Mouse (Mus musculus) hindbrain, embryonic 16.5 days (tissue): ENCODE results near the gene Tesc. TPM values are rescaled to one million over a fixed set of nuclear protein-coding genes. Genes with fewer than 3 reads are reported as not detected.
A peak's percentile ranks its signal among the peaks of the same experiment; 100 is the strongest.

Experiments used
- ATAC-seq: fragments of 200-750 bp; cut with Nextera tagmentation; 2 replicates; pipeline ENCODE4 v1.8.0; 2017; ENCODE audit warnings: moderate TSS enrichment, moderate library complexity
- H3K27ac ChIP-seq: fragments of 300-500 bp; sonication (generic); 2 replicates; pipeline ENCODE4 v1.5.1; 2014; ENCODE audit warnings: low read depth, mild to moderate bottlenecking, control low read depth, low read length, moderate library complexity
- H3K27me3 ChIP-seq: fragments of 300-500 bp; sonication (generic); replicated peaks from 2 replicates; pipeline ENCODE4 v1.6.1; 2014; ENCODE audit warnings: low read length; ENCODE audit not compliant: control insufficient read depth, insufficient read depth
- H3K36me3 ChIP-seq: fragments of 300-500 bp; sonication (generic); 2 replicates; pipeline ENCODE4 v1.6.1; 2014; ENCODE audit warnings: mild to moderate bottlenecking, low read length, moderate library complexity, mixed read lengths; ENCODE audit not compliant: control insufficient read depth, insufficient read depth
- H3K4me1 ChIP-seq: fragments of 300-500 bp; sonication (generic); 2 replicates; pipeline ENCODE4 v1.6.1; 2014; ENCODE audit warnings: low read depth, low read length; ENCODE audit not compliant: control insufficient read depth, insufficient read depth
- H3K4me2 ChIP-seq: fragments of 300-500 bp; sonication (generic); 2 replicates; pipeline ENCODE4 v1.6.1; 2014; ENCODE audit warnings: mild to moderate bottlenecking, low read length, control low read depth, moderate library complexity
- H3K4me3 ChIP-seq: fragments of 300-500 bp; sonication (generic); 2 replicates; pipeline ENCODE4 v1.5.1; 2014; ENCODE audit warnings: mild to moderate bottlenecking, low read length, control low read depth, moderate library complexity
- H3K9ac ChIP-seq: fragments of 300-500 bp; sonication (generic); 2 replicates; pipeline ENCODE4 v1.6.1; 2014; ENCODE audit warnings: low read depth, mild to moderate bottlenecking, control low read depth, low read length, moderate library complexity
- H3K9me3 ChIP-seq: fragments of 300-500 bp; sonication (generic); 2 replicates; pipeline ENCODE4 v1.6.1; 2014; ENCODE audit warnings: mild to moderate bottlenecking, low read length, moderate library complexity; ENCODE audit not compliant: control insufficient read depth
- WGBS: fragments of 180-500 bp; shearing (Covaris S2); extraction: QIAGEN DNeasy Blood & Tissue Kit; methylation state at CpG from one replicate; pipeline ENCODE4 v1.1.7; 2014; 5-methylcytosine and 5-hydroxymethylcytosine counted together
- polyA plus RNA-seq: library from polyadenylated mRNA; unstranded; fragments of >200 nt; fragmentation: Nextera tagmentation; extraction: Ambion mirVana; gene quantifications from 2 replicates; pipeline ENCODE4 v1.2.1, GENCODE M21; 2015

The Tesc gene
- polyA plus RNA-seq, 1 experiment from 2014 or later = 5.4 TPM

DNA sequence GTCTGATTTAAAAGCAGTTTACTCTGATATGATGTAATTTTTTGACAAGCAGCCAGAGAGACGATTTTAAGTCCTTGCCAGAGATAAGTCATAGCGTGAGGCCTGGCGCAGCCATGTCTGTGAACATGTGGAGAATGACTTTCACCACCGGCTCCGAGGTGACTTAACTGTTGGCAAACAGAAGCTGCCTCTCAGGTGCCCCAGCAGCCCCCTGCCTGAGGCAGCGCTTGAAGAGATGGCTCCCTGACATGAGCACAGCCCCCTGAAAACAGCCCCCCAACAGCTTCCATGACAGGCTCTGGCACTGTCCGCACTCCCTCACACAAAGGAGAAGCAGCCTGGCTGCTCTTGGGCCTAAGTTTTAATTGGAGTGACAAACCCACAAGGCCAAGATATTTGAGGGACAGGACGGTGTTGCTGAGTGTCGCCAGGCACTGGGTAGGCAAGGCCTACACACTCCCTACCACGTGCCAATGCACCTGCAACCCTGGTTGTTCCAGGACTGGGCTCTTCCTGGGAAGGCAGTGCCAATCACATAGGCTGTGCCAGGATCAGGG, 56.7 kb downstream of the Tesc start:
- 38% methylated on average over 10 of the region's 10 CpGs for WGBS
- H3K9ac ChIP-seq = peak overlapping the region; percentile 35; the same call in 1 of the 2 replicates
- H3K9me3 ChIP-seq = no peaks in the 10 kb centered on the region
- H3K4me2 ChIP-seq = no peak overlapping the region
- ATAC-seq = peak; percentile 50; the same call in 1 of the 2 replicates
- no peak overlapping the region for H3K4me3 ChIP-seq
- peaks cover 70% of the 10 kb centered on the region for H3K4me1 ChIP-seq
- H3K27me3 ChIP-seq = no peaks in the 10 kb centered on the region
- H3K36me3 ChIP-seq = no peaks in the 10 kb centered on the region
- peak overlapping the region; percentile 76 for H3K27ac ChIP-seq

- H3K4me1 ChIP-seq = peaks cover 66% of the 10 kb centered on the region
- no peaks in the 10 kb centered on the region for H3K27me3 ChIP-seq
- H3K27ac ChIP-seq = no peak overlapping the region
- no peak for ATAC-seq
- no peak overlapping the region for H3K4me2 ChIP-seq
- H3K9me3 ChIP-seq = no peaks in the 10 kb centered on the region
- peaks cover 1% of the 10 kb centered on the region; the same call in 1 of the 2 replicates for H3K36me3 ChIP-seq
- H3K9ac ChIP-seq = no peak overlapping the region
- H3K4me3 ChIP-seq = no peak overlapping the region
- 55% methylated on average over 7 of the region's 7 CpGs for WGBS
Measured at GRCm38 (mm10) chr5:118085313-118085712, 57.8 kb downstream of the Tesc start.

DNA sequence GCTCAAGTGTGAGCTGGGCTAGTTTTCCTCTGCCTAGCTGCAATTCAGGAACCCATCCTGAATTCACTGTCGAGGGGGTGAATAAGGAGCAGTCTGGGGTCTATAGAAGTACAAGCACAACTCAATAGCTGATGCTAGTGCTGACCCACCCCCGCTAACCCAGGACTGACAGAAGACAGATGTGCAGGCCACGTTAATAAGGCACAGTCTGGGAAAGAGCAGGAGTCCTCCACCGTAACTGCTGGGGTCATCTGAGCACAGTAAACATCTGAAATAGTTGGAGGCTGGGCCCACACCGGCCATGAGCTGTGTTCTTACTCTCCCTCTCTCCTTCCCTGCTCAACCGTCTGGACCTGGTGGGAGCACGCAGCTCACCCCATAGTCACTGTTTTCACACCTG, 59.4 kb downstream of the Tesc start:
- ATAC-seq = no peak
- whole genome bisulfite sequencing = 60% methylated on average over 7 of the region's 7 CpGs
- H3K9ac ChIP-seq = 0 out of 2 replicates have a peak overlapping the region, but pooled peaks have one; percentile 14

DNA sequence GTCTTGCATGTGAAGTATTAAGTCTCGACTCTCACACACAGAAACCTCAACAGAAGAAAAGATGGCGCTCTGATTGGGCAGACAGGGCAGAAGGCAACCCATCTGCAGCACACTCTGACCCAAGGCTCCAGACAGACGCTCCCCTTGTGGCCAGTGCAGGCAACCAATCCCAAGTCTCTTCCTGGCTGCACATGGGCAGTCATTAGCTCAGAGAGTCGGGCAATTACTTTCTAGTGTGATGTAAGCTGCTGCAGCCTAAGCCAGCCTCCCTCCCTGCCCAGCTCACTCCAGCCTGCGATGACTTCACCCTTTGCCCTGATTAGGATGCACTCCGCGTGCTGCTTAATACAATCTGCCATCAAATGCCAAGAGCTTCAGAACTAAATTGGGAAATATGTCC, 61.6 kb downstream of the Tesc start:
- no peaks in the 10 kb centered on the region for H3K9me3 ChIP-seq
- 30% methylated on average over 7 of the region's 7 CpGs for WGBS
- H3K4me2 ChIP-seq = no peak overlapping the region
- ATAC-seq = peak; percentile 79
- no peak overlapping the region for H3K4me3 ChIP-seq
- H3K27me3 ChIP-seq = no peaks in the 10 kb centered on the region
- H3K27ac ChIP-seq = peak overlapping the region; percentile 46
- H3K9ac ChIP-seq = no peak overlapping the region
- H3K4me1 ChIP-seq = peaks cover 37% of the 10 kb centered on the region
- peaks cover 23% of the 10 kb centered on the region for H3K36me3 ChIP-seq

More for the DNA sequence above, 59.4 kb downstream of the Tesc start:
- H3K4me2 ChIP-seq = no peak overlapping the region
- H3K27ac ChIP-seq = no peak overlapping the region
- H3K27me3 ChIP-seq = no peaks in the 10 kb centered on the region
- peaks cover 15% of the 10 kb centered on the region for H3K36me3 ChIP-seq
- no peak overlapping the region for H3K4me3 ChIP-seq
- no peaks in the 10 kb centered on the region for H3K9me3 ChIP-seq
- peaks cover 52% of the 10 kb centered on the region for H3K4me1 ChIP-seq

GRCm38 (mm10) chr5:118090101-118090500, 62.6 kb downstream of the Tesc start:
- Histone ChIP-seq H3K4me1 (peaks cover 27% of the 10 kb centered on the region), H3K9me3 (no peaks in the 10 kb centered on the region), H3K9ac (no peak overlapping the region)

DNA sequence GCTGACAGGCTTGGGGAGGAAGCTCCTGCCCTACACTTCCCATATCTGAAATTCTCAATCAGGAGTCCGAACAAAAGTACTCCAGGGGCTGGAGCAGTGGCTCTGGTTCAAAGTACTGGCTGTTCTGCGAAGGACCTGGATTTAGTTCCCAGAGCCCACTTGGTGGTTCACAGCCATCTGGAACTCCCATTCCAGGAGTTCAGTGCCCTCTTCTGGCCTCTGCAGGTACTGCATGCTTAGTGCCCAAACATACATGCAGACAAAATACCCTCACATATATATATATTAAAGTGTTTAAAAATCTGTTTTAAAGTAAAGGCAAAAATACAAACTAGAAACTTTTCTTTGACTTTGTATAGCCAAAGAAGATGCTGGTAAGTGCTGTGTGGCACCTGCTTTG, 63.3 kb downstream of the Tesc start:
- Histone ChIP-seq H3K4me3 (no peak overlapping the region), H3K27ac (no peak overlapping the region)
- ATAC-seq = no peak

More at GRCm38 (mm10) chr5:118090101-118090500, 62.6 kb downstream of the Tesc start:
- peak overlapping the region; percentile 46; the same call in 1 of the 2 replicates for H3K27ac ChIP-seq
- peaks cover 29% of the 10 kb centered on the region for H3K36me3 ChIP-seq
- H3K4me2 ChIP-seq = no peak overlapping the region
- no peak for ATAC-seq
- H3K4me3 ChIP-seq = no peak overlapping the region
- H3K27me3 ChIP-seq = no peaks in the 10 kb centered on the region
- WGBS = 97% methylated on average over 6 of the region's 6 CpGs

DNA sequence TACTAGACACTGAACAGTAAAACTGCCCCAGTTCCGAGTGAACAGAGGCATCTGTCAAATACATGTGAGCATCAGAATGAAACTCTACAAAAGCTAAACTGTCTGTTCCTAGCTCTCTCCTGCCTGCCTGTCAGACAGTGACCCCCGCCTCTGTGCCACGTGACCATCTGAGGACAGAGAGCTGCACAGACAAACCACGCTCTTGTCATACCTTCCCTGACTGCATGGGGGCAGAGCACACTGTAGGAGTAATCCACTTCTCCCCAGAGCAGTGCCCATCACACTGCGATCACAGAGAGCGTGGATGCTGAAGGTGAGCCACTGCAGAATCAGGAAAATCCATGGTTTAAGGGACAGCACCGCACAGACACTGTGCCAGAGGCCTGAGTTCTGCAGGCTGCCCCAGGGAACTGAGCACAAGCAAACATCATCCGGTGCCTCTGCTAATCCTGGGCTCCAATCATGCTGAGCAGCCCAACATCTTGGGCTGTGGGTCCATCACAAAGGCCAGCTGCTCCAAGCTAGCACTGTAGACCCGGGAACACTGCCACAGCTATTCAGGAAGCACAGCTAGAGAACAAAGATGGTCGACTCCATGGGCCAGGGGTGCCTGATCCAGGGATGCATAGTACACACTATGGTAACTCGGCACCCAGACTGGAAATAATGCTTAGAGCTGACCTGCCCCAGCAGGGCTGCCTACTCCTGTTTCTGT, 65.9 kb downstream of the Tesc start:
- peak; percentile 34; the same call in 1 of the 2 replicates for ATAC-seq
- no peak overlapping the region for H3K4me3 ChIP-seq
- H3K27ac ChIP-seq = no peak overlapping the region; the same call in 1 of the 2 replicates
- H3K4me1 ChIP-seq = peaks cover 16% of the 10 kb centered on the region
- no peaks in the 10 kb centered on the region for H3K9me3 ChIP-seq
- H3K27me3 ChIP-seq = no peaks in the 10 kb centered on the region
- no peak overlapping the region for H3K4me2 ChIP-seq
- 61% methylated on average over 11 of the region's 11 CpGs for WGBS
- no peak overlapping the region for H3K9ac ChIP-seq
- peaks cover 33% of the 10 kb centered on the region for H3K36me3 ChIP-seq

More for the DNA sequence above, 63.3 kb downstream of the Tesc start:
- H3K36me3 ChIP-seq = peaks cover 33% of the 10 kb centered on the region
- peaks cover 22% of the 10 kb centered on the region for H3K4me1 ChIP-seq
- no peak overlapping the region for H3K9ac ChIP-seq
- WGBS = 98% methylated on average over 2 of the region's 2 CpGs
- no peaks in the 10 kb centered on the region for H3K27me3 ChIP-seq
- H3K9me3 ChIP-seq = no peaks in the 10 kb centered on the region
- no peak overlapping the region for H3K4me2 ChIP-seq

DNA sequence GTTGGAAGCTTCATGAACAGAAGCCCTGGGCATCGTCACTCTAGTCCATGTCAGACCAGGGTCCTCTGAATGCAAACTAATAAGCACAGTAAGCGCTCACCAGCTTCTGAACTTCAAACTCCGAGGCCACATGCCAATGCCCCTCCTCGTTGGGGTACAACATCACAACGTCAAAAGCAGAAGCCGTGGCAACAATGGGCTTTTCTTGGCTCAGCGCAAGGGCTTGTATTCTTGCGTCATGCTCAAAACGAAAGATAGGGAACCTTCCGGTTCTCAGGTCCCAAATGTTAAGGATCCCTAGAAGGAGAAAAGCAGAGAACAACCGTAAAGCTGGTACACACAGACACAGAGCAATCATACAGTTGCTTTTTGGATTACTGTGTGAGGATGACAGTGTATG, 67.9 kb downstream of the Tesc start:
- no peak overlapping the region for H3K9ac ChIP-seq
- H3K4me1 ChIP-seq = peaks cover 19% of the 10 kb centered on the region
- H3K36me3 ChIP-seq = peaks cover 31% of the 10 kb centered on the region
- WGBS = 86% methylated on average over 11 of the region's 11 CpGs
- ATAC-seq = no peak
- H3K4me3 ChIP-seq = no peak overlapping the region
- no peaks in the 10 kb centered on the region for H3K27me3 ChIP-seq
- no peaks in the 10 kb centered on the region for H3K9me3 ChIP-seq
- no peak overlapping the region for H3K4me2 ChIP-seq
- no peak overlapping the region for H3K27ac ChIP-seq

- 95% methylated on average over 4 of the region's 4 CpGs for WGBS
- Histone ChIP-seq H3K27ac (no peak overlapping the region), H3K9ac (no peak overlapping the region), H3K36me3 (peaks cover 27% of the 10 kb centered on the region), H3K4me2 (no peak overlapping the region), H3K9me3 (no peaks in the 10 kb centered on the region), H3K4me1 (peaks cover 23% of the 10 kb centered on the region), H3K27me3 (no peaks in the 10 kb centered on the region), H3K4me3 (no peak overlapping the region)
- no peak for ATAC-seq
Measured at GRCm38 (mm10) chr5:118095849-118096248, 68.3 kb downstream of the Tesc start.
